Mouse (Mus musculus) G1E (cell line): ENCODE measurements around the gene Mpv17l.

Experiments
- CTCF ChIP-seq: IDR thresholded peaks from 2 replicates; pipeline ENCODE4 v1.5.1; 2012; ENCODE audit warnings: low read depth, low read length, inconsistent platforms, mixed read lengths
- GATA1 ChIP-seq: IDR thresholded peaks from 2 replicates; pipeline ENCODE4 v1.6.1; 2012; ENCODE audit warnings: borderline replicate concordance, low read length, inconsistent platforms, mixed read lengths
- GATA2 ChIP-seq: IDR thresholded peaks from 2 replicates; pipeline ENCODE4 v1.6.1; 2012; ENCODE audit warnings: low read depth, low read length, inconsistent platforms, borderline replicate concordance
- POLR2AphosphoS5 ChIP-seq: IDR thresholded peaks from 2 replicates; pipeline ENCODE4 v1.6.1; 2012; ENCODE audit warnings: low read depth, low read length, inconsistent platforms; ENCODE audit not compliant: insufficient replicate concordance
- TAL1 ChIP-seq: conservative IDR thresholded peaks from 2 replicates; pipeline ENCODE4 v1.6.1; 2012; ENCODE audit warnings: low read depth, low read length, inconsistent platforms, mixed read lengths

DNA sequence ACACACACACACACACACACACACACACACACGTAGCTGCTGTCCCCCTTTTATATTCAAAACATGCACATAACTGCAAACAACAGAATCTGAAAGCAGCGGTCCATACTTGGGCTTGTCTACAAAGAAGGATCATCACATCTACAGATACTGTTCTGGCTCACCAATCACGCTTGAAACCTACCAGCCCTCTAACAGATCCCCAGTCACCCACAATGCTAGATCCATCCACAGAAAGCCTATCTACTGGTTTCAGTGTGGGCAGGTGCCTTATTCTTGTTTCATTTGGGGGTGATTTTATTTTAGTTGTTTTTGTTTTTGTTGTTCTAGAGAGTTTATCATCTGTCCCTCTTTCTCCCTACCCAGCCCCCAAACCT lies 83.2 kb downstream of the Mpv17l start:
- TF ChIP-seq POLR2AphosphoS5, result no peak
- TF ChIP-seq CTCF, result no peak
- no peak for TF ChIP-seq TAL1
- TF ChIP-seq GATA2, result no peak
- TF ChIP-seq GATA1, result no peak
